Mouse (Mus musculus): ENCODE results near the gene Gm36028. TPM values are rescaled to one million over a fixed set of nuclear protein-coding genes. Genes with fewer than 3 reads are reported as not detected.

Gene Gm36028
- total RNA-seq, 2 experiments from 2014 or later: 0.35 TPM; not detected in 1

DNA sequence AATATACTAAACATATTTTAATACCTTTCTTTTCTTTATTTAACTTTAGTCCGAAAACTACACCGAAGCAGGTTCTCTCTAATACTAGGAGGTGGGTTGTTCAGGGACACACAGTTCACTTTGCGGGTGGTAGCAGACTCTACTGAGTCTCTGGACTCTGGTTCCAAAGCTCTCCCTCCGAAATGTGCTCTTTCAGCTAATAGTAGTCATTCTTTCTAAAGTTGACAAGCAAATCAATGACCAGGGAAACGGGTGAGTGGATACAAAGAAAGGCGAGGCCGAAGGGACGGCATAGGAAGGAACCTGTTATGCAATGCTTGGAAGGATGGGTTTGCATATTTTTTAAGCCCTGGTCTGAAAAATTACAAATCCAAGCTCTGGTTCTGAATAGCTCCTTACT, 3.5 kb downstream of the Gm36028 start:
- no peak for DNase-seq

DNA sequence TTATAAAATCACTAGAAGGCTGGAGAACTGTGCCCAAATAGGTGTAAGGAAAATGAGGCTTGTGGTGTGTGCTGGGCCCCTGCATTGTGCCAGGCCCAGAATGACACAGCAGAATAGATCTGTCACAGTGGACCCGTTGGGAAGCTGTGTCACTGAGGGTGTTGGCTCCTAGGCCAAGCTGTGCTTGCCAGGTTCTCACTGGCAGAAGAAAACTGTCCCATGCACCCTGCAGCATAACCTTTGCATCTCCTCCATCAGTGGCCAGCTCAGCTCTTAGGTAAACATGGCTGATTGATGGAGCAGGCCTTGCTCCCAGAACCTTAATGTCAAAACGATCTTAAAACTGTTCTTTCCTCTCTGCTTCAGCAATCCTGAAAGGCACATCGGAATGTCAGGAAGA, 4.6 kb downstream of the Gm36028 start:
- DNase-seq: no peak

DNA sequence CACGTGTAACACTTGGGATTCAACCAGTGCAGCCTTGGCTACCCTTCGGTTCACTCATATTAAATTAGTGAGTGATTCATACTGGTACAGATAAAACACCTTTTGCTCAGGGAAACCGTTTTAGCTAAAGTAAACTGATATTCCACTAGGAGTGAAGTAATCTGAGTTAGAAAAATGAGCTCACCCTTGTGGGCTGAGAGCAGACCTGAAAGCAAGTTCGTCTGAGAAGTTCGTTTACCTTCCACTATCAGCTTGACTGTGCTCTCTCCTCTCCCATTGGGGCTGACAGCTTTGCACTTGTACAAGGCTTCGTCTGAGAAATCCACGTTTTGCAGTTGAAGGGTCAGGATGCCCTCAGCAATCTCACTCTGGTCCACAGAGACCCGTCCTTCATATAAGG, 5.4 kb downstream of the Gm36028 start:
- DNase-seq: no peak

DNA sequence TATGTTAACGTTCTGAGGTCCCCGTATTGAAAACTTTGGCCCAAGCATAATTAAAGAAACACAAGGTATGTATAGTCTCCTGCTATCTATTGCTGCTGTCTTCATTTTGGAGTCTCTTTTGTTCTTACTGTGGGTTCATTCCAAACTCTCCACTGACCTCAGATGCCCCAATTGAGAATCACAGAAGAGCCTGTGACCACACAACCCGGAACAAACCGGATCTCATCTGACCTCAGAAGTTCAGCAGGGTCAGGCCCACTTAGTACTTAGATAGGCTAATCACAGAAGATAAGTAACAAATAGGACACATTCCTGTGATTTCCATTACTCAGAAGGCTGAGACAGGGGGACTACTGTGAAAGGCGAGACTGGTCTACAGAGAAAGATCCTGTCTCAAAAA, 6.4 kb downstream of the Gm36028 start:
- no peak for DNase-seq

DNA sequence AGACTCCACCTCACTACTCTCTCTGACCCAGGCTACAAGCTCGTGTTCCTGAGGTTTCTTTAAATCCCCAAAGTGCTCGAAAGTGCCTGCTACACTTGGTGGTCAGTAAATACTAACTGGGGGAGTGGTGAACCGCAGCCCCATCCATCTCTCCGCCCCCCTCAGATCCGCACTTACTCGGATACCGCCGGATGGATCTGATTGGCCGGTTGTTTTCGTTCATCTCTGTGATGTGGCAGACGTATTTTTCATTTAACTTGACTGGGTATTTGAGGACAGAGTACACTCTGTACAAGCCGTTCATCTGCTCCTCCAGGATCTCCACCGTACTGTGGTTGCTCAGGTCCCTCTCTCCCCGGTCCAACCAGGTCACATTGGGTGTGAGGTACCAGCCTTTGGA, 6.9 kb downstream of the Gm36028 start:
- DNase-seq: no peak

DNA sequence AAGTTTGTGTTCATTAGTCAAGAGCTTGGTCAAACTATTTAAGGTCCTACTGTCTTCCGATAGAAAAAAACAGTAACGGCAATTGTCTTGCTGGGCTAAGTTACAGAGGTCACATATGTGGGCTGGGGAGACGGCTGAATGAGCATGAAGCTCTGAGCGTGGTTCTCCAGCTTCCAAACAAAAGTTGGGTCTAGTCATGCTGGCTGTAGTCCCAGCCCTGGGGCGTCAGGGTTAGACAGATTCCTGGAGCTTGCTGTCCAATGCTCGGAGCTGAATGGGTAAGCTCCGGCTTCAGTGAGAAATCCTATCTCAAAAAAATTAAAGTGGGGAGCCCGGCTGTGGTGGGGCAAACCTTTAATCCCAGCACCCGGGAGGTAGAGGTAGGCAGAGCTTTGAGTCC, 7.7 kb downstream of the Gm36028 start:
- DNase-seq: no peak

DNA sequence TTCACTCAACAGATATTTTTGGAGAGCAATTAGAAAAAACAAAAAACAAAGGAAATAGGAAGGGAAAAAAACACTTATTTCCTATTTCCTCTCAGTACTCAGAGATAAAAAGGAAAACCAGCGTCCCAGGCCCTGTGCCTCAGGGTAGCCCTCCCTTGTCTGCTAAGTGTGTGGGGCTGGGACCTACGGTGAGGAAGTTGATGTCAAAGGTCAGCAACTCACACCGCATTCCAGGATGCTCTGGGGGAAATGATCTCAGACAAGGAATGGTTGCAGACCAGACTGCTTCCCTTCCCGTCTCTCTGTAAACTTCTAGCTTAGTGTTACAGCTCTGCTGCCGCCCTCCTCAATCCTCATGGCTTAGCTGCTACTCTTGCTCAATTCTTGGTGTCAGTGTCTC, 9.6 kb downstream of the Gm36028 start:
- no peak for DNase-seq

DNA sequence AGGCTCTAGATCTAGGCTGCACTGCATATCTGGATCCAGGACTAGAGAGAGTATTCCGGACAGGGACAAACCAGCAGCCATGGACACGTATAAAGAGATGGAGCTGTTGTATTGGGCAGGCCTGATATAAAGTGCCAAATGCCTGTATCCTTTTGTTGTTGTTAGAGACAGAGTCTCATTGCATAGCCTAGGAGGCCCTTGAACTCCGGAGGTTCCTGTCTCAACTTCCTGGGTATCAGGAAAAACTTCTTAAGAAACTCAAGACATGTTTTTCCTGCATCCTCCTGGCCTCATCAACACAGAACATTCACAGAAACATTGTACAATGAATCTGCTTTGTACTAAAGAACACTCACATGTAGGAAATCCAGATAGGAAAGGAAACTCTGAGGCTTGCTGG, 13.9 kb downstream of the Gm36028 start:
- no peak for DNase-seq

DNA sequence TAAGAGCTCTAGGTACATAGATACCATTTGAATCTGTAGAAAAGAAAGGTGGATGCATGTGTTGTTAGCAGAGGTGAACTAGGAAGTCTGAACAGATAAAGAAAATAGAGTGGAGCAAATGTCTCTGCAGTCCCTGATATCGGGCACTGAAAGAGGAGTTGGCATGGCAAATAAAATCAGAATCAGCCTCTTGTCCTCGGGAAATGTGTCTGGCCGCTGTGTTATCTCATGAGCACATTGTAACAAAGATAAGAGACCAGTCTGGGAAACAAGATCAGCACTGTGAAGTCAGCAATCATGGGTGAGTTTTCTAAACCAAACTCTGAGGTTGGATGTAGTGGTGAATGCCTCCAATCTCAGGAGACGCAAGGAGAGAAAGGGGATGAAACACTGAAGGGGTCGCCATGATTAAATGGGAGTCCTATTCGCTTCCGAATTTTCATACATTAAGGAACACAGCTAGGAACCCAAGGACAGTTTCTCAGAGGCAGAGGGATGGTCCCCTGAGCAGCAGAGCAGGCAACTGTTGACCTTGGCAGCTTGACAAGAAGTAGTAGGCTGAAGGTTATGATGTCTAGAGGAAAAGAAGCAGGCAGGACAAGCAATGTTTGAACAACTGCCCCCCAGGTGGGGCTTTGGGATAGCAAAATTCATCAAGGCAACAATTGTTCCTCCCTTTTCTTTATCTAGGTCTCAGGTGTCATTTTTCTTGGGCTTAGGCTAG, 15.6 kb downstream of the Gm36028 start:
- no peak for DNase-seq

DNA sequence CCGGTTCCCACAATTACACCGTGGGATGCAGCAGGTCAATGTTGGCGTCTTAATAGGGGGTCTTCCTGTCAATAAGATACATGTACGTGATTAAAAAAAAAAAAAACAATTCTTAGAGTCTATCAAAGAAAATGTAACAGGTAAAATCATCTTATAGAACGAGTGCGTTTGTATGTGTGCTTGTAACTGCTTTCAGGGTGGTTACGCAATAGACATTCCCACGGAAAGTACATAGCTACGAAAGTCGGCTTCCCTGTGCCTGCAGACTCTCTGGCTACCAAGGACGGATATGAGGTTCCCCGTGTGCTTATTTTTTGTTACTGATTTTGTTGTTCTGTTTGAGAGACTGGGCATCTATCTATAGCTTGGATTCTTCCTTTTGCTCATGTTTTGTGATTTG, 17.2 kb downstream of the Gm36028 start:
- no peak for DNase-seq

DNA sequence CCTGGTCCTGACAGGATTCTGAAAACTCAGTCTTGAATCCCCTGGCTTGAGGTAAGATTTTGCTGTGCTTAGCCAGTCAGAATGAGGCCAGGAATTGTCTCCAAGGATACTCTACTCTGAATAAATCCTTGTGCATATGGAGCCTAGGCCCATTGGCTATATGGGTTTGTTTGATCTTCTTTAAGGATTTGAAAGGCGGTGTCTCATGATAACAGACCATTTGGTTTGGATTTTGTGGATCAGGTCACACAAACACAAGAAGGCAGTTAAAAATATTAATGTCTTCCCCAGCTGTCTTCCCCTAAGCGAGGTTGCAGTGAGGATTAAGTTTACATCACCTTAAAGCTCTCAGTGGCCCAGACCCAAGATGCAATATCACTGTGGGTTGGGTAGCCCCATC, 18.5 kb downstream of the Gm36028 start:
- no peak for DNase-seq

DNA sequence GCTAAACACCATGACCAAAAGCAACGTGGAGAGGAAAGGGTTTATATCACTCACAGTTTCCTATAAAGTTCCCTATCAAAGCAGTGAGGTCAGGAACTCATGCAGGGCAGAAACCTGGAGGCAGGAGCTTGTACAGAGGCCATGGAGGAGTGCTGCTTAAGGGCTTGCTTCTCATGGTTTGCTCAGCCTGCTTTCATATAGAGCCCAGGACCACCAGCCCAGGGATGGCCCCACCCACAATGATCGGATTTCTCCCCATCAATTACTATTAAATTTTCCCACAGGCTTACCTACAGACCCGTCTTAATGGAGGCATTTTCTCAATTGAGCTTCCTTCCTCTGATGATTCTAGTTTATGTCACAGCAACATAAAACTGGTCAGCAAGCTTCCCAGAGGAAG, 23.4 kb downstream of the Gm36028 start:
- DNase-seq: no peak

DNA sequence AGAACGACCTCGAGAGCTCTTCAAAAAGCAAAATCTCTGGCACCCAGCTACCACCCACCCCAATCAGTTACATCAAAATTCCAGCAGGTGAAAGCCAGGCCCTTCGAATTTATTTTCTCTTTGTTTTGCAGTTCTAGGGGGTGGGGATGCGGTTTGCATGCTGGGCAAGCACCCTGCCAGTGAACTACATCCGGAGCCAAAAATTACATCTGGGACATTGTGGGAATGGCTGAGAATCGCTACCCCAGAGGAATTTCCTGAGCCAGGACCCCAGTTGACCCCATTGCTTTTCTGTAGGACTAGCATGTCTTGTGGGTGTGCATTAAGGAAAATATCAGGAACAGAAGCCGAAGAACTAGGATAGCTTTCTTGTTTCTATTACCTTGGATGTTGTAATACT, 29.9 kb downstream of the Gm36028 start:
- no peak for DNase-seq

DNA sequence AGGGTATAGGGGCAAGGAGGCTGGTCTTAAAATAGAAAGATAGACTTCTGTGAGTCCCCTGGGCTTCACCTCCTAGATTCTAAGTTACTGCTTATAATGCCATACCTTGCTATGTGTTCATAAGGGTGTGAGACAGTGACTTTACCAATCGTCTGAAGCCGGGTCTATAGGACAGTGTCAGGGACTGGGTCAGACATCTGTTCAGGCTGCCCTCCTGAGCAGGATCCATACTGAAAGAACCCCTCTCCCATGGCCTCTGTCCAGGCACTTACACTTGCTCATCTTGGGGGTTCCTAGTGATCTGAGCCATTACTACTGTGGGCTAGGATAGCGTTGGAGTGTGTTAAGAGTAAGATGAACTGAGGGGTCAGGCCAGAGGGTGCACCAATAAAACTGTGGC, 34.7 kb downstream of the Gm36028 start:
- DNase-seq: no peak

DNA sequence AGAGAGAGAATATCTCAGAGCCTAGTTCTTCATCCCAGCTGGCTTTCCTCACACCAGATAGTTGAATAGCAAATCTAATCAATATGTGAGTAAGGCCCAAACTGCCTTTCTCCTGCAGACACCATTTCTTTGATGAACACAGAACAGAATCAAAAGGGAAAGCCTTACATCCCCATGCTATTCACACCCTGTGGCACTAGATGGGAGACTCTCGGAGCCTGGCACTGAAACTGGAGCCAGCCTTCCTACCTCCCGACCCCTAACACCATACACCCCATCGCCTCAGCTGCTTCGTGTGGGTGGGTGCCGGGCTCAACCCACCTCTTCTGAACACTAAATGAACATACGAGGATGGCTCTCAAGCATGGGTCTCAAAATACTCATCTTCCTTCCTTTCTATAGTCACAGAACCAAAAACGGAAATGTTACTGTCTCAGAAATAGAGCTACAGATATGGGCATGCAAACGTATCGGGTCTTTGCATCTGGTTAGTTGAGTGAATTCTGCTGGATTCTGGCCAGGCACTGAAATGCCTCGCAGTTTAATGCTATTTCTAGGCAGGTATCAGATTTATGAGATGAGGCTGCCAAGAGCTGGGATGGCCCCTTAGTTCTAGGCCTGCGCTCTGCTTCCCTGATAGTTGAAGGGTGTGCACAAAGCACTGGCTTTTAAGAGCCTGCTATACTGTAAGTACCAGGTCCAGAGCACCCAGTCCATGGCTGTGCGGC, 36.0 kb downstream of the Gm36028 start:
- DNase-seq: no peak

DNA sequence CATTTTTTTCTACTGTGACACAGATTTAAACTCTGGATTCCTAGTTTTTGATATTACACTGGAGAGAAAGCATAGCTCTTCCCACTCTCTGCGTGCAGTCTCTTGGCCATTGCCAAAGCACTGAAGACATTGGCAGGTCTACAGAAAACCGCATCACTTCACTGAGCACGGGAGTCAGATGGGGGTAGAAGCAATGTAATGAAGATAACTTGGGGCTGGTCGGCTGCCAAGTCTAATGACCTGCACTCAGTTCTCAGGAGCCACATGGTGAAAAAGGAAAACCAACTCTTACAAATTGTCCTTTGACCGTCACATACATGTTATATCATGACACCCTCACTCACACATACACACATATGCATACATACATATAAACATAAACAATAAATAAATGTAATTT, 37.0 kb downstream of the Gm36028 start:
- DNase-seq: no peak

DNA sequence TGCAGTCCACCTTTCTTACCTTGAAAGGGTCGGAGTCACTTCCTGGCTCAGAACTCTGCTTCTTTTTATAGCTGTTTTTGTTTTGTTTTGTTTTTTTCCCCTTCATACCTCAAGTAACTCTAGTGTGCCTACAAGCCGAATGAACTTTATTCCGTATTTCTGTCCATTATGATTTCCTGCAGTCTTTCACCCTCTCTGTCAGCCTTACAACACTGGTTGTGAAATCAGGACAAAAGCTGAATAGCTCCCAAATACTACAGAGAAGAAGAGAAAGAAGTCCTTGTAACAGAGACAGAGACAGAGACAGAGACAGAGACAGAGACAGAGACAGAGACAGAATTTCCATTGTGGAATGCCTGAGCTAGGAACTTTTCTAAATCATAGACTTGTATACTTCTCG, 43.0 kb downstream of the Gm36028 start:
- no peak for DNase-seq

DNA sequence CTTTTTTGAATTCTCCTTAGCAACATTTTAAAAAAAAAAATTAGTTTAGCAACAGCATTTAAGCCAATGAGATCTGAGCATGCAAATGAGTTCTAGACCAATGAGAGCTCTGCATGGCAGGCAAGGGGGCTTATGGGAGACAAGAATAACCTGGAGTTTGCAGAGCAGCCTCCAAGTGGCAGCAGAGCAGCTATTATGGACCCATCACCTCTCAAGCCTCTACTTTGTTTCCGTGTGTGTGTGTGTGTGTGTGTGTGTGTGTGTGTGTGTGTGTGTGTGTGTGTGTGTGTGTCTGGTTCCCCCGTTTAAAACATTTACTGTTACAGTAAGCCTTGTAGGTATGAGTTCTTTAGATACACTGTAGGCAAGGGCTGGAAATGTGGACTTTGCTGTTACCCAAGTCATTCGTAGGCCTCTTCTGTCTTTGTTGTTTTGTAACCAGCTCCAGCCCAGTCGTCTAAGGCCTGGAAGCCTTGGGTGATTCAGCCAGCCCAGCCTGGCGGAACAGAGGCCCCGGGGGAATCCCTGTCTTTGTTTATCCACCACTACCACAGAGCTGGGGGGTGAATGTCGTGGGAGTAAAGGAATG, 46.5 kb downstream of the Gm36028 start:
- DNase-seq: peak; percentile 46 to 57

DNA sequence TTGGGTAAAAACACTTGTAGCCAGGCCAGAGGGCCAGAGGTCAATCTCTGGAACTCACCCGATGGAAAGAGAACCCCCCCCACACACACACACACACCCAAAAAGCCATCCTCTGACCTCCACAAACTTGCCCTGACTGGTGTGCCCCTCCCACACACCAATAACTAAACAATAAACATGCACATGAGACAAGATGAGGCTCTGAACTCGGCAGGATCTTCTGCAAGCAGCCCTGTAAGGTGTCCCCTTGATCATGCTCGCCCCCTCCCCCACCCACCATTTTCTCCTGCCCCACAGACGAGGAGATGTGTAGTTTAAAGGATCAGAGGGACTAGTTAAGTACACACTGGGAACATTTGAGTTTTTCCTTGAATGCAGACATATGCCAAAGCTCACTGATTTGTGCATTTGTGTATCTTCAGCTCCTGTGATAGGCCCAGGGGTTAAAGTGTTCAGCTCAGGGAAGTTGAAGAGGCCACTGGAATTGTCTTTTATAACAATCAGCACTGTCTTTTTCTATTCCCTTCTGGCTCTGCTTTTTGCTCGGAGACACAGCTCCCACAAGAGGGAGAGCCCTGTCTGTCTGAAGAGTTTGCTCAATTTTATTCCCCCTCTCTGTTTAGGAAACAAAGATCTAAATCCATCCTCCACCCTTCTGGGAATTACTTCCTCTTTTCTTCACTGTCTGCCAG, 47.1 kb downstream of the Gm36028 start:
- no peak for DNase-seq

DNA sequence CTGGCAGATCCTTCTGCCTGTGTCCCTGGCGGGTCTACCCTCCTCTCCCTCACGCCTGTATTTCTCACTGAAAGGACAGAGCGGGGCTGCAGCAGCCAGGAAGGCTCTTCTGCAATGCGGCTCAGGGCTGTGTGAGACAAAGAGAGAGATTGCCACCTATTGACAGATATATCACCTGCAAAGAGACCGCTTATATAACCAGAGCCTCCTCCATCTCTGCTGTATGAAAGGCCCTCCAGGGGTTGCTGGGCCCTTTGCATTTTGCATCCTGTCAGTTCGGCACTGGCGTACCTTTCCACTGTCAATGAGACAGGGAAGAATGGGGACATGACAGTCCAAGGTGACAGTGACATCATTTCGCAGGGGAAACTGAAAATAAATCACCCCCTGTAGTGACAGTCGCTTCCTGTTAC, 48.5 kb downstream of the Gm36028 start:
- peak; percentile 61 to 65 for DNase-seq

DNA sequence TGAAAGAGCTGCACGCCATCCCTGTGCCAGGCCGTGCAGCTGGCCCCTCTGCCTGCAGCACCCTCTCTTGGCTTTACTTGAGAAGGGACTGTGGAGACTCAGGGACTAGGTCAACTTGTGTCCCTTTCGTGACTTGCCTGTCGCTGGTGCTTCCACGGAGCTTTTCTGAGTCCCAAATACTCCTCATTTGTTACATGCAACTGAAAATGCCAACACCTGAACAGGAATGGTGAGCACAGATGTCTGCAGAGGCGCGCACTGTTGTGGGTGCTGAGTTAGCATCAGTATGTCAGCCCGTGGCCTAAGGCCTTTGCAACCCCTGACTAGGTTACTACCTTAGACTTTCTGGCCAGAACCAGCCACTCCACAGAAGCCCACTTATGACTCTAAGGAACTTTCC, 49.1 kb downstream of the Gm36028 start:
- DNase-seq: no peak

DNA sequence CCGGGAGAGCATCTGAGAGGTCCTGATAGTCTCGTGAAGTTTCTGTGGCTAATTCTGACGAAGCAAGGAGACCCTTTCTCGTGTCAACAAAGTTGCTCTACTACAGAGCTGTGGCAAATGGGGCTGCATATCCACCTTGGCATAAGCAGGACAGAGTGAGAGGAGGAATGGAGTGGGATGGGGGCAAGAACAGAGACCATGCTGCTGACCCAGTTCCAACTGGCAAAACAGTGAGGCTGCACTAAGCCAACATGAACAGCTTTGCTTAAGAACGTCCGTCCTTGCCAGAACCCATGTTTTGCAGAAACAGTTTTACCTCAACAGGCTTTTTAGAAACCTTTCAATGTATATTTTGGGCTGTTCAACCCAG, 51.3 kb downstream of the Gm36028 start:
- no peak for DNase-seq

DNA sequence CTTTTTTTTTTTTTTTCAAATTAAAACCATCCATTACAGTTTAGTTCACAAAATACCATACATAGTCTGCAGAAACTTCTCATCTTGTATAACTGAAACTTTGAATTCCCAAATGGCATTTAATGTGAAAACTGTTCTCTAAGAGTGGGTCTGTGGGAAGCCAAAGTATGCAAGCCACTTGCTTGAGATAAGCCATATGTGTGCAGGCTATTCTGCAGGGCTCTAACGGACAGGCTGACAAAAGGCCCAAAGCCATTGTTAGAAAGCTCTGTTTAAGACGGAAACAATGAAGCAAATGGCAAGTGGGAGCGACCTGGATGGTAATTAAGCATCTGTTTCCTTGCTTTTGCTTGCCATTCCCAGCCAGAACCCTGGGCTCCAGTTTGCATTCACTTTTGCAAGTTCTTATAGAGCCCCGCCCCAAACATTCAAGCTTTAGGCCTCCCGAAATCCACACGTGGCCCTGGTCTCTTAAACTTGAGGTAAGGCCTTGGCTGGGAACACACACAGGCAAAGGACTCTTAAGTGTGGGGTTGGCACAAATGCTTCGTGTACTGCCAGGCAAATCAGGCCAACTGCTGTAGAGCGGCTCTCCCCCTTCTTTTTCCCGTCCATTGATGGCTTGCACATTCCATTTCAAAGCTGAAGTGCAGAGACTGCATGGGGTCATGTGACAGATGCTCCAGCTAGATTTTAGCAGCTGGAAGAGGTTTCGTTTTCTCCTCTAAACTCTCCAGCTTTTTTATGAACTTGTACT, 51.9 kb downstream of the Gm36028 start:
- no peak for DNase-seq
